In genomic region chr2:119411674-119412073, GRCm38 (mm10) we compare ENCODE assay signal across 16 mouse cellular contexts.
DNase-seq lines count a peak whose midpoint lies in the region; TF ChIP-seq lines count a peak whose summit lies in the region.
"Had no signal": no experiment of that assay in that cellular context is flagged by ENCODE, and none has a peak within 500 bp of the region (broad histone marks: within the 10 kb centered on the region; RNA-seq: fewer than 3 reads in every experiment).

No protein-coding gene starts in this region.

- TF ChIP-seq CTCF in heart, adult 2 months (IDR thresholded peaks at IDR 0.05) = peak; percentile 15; the same call in 1 of the 2 replicates
- no peak for TF ChIP-seq CTCF in cortical plate, adult 2 months (IDR thresholded peaks at IDR 0.05; ENCODE audit: extremely low read depth, insufficient read depth, low read length)

- 0 out of 2 replicates have a peak, but pooled peaks have one; percentile 27 for TF ChIP-seq EP300 in heart, adult 2 months (IDR thresholded peaks at IDR 0.05; ENCODE audit: insufficient read depth, low read depth, low read length)

- TF ChIP-seq POLR2A in heart, adult 2 months (IDR thresholded peaks at IDR 0.05; ENCODE audit: insufficient read depth, low read depth, low read length) = 0 out of 2 replicates have a peak, but pooled peaks have one; percentile 19
- TF ChIP-seq POLR2A in cortical plate, adult 2 months (IDR thresholded peaks at IDR 0.05; ENCODE audit: extremely low read depth, insufficient read depth, low read length) = no peak

- H3K4me1 ChIP-seq in heart, adult 2 months (ENCODE audit: control insufficient read depth, insufficient read depth, low read length) = peaks cover 5% of the 10 kb centered on the region
- peaks cover 3% of the 10 kb centered on the region; the same call in 1 of the 2 replicates for H3K4me1 ChIP-seq in cortical plate, adult 2 months (ENCODE audit: control insufficient read depth, insufficient read depth, low read length)
- H3K4me1 ChIP-seq: hindbrain, embryonic 12.5 days; limb, embryonic 10.5 days; liver, embryonic 12.5 days had no signal

- DNase-seq in heart, adult 2 months = peak in 1 of 2 experiments; percentile 10
- DNase-seq in heart, postnatal 36 days = no peak
- peak; percentile 15 for DNase-seq in kidney, postnatal 14 days
- no peak for DNase-seq in kidney, postnatal 10 days
- peak; percentile 10 to 13 for DNase-seq in heart, postnatal 10 days
- no peak for DNase-seq in testis, postnatal 14 days (ENCODE audit: low spot score)
- no peak for DNase-seq in right cerebral cortex, postnatal 10 days (ENCODE audit: low spot score in 2 of 2)
- DNase-seq: adrenal gland, adult 2 months; cerebellum, adult 9-11 months; midbrain, embryonic 14.5 days had no signal

- peaks cover 36% of the 10 kb centered on the region for H3K36me3 ChIP-seq in heart, adult 2 months (ENCODE audit: control insufficient read depth, insufficient read depth, low read length)

- no peaks in the 10 kb centered on the region for H3K79me2 ChIP-seq in heart, adult 2 months (replicated peaks; ENCODE audit: control insufficient read depth, insufficient read depth, low read length)

- no peaks in the 10 kb centered on the region for H3K27me3 ChIP-seq in heart, adult 2 months (ENCODE audit: control insufficient read depth, insufficient read depth, low read length)
- H3K27me3 ChIP-seq: CH12.LX; forebrain, embryonic 13.5 days; hindbrain, embryonic 12.5 days; liver, embryonic 12.5 days had no signal

- intact Hi-C loops in heart, adult 2 months (cut with DNase I) = loop anchor here (1.0 kb wide), 1 partner anchor 75 kb away; no protein-coding TSS in a partner anchor
- intact Hi-C loops in heart, postnatal 36 days (cut with DNase I) = loop anchor here (1.0 to 2.0 kb wide), 2 partner anchors 73 to 111 kb away; no protein-coding TSS in a partner anchor
- intact Hi-C loops in heart, postnatal 10 days (cut with DNase I) = loop anchor here (1.0 kb wide), 1 partner anchor 73 kb away; no protein-coding TSS in a partner anchor

- peak overlapping the region; percentile 77 for H3K27ac ChIP-seq in heart, adult 2 months
- 0 out of 2 replicates have a peak overlapping the region, but pooled peaks have one; percentile 50 for H3K27ac ChIP-seq in cortical plate, adult 2 months (ENCODE audit: insufficient read depth, low read length)
- H3K27ac ChIP-seq: forebrain, embryonic 13.5 days; hindbrain, embryonic 12.5 days; limb, embryonic 10.5 days; liver, embryonic 12.5 days had no signal

- H3K9ac ChIP-seq in heart, adult 2 months (ENCODE audit: low read depth, low read length) = peak overlapping the region; percentile 20; the same call in 1 of the 2 replicates
- H3K9ac ChIP-seq: forebrain, embryonic 13.5 days; hindbrain, embryonic 12.5 days; liver, embryonic 12.5 days had no signal

- 31% methylated on average over 2 of the region's 2 CpGs for WGBS in heart, adult 2 months

- no peak overlapping the region for H3K4me3 ChIP-seq in heart, adult 2 months
- no peak overlapping the region for H3K4me3 ChIP-seq in cortical plate, adult 2 months (ENCODE audit: insufficient read depth, low read length)
- H3K4me3 ChIP-seq: forebrain, embryonic 13.5 days; hindbrain, embryonic 12.5 days; limb, embryonic 10.5 days; liver, embryonic 12.5 days had no signal

Comparison
In these comparisons a context has a peak if more than half of its experiments do, and no peak if none do; other contexts are left out.
1. DNase-seq: peak in kidney, postnatal 14 days (single experiment) and heart, postnatal 10 days (2 of 2); none in heart, postnatal 36 days (0 of 2), kidney, postnatal 10 days (single experiment), testis, postnatal 14 days (single experiment) and right cerebral cortex, postnatal 10 days (0 of 2).